Mouse (Mus musculus) C2C12 (cell line): ENCODE results near the gene Rmi2.

Source experiments
- CTCF ChIP-seq: IDR thresholded peaks from one replicate; pipeline ENCODE4 v1.5.1; 2011; ENCODE audit not compliant: control insufficient read depth, insufficient read depth, insufficient read length
- MAX ChIP-seq: IDR thresholded peaks from one replicate; pipeline ENCODE4 v1.6.1; 2011; ENCODE audit warnings: mild to moderate bottlenecking, control low read depth

DNA sequence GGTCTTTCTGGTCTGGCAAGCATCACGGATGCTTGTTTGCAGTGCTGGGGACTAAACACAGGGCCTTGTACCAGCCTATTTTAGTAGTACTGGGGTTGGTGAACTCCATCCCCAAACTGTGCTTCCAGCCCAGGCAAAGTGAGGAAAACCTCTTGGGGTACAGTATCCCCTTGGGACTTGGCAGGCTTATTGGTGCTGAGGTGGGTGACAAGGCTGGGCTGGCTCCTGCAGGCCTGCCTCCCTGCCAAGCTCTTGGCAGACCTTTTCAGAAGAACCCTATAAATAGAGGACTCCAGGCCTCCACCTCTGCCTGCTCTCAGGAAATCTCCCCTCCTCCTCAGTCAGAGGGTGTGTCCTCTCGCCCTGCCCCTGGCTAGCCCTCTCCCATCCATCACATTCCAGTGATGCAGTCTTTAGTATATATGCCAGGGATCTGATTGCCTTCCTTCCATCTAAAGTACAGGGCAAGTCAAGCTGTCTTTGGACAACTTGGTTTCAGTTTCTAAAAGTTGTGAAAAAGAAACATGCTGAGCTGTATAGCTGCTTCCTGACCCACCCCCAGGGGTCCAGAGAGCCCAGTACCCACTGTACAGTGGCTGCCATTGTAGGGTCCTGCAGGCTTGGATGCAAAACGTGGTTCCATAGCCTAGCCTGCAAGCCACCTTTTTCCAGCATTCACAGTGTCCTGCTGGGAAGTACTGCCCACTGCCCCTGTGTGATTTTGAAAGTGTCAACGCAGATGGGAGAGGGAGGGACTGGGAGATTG lies 47.9 kb upstream of the Rmi2 start:
- TF ChIP-seq CTCF, result no peak
- TF ChIP-seq MAX, result no peak
